Mouse (Mus musculus) cerebellum, postnatal 36 days (tissue): ENCODE results near the gene Hadha.
A peak's percentile ranks its signal among the peaks of the same experiment; 100 is the strongest.

Experiments
- DNase-seq, 2 experiments: peaks; one replicate each; pipeline ENCODE4 v3.0.0; 2021 to 2022; ENCODE audit warnings: mixed read lengths in 2 of 2

Gene Hadha

DNA sequence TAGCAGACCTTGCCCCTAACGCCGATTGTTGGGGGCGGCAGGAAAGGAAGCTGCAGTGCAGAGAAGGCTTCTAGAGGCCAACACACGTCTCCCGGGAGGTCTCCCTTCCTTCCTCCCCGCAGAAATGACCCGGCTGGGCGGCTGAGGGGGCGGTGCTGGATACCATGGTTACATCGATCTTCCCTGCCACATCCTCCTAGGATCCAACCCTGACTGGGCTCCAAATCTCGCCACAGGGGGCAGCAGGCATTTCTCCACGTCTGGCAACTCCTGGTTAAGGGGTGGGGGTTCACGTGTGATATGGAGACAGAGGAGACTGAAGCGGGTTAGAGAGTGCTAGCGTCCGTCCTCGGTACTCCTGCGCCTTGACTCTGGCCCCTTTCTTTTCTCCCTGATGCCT lies 43.8 kb downstream of the Hadha start:
- peak in 1 of 2 experiments; percentile 16 for DNase-seq

DNA sequence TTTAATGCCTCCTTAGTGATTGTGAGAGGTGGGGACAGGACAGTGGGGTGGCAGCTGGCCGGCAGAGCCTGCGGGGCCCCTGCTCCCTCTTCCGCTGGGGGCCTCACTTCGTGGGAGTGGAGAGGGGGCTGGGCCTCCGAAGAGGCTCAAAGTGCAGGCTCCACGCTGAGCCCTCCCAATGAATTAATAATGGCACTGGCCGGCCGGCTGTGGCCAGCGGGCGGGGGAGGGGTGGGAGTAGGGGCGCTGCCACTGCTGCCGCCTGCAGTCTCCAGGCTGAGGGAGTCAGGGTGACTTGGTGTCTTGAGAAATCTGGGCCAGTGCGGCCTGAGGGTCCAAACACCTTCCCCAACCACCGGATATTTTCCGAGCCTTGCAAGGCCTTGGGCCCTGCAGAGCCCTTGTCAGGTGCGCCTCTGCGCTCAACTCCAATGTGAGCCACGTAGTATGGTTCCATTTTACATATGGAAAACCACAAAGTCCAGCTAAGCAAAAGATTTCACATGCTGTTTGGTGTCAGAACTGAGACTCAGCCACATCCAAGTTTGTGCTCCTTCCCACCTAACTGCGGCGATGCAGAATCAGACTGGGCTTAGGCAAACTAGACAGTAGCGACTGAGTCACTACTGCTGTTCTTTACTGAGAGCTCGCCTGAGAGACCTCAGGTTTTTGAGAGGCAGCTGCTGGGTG lies 44.4 kb downstream of the Hadha start:
- DNase-seq: no peak

DNA sequence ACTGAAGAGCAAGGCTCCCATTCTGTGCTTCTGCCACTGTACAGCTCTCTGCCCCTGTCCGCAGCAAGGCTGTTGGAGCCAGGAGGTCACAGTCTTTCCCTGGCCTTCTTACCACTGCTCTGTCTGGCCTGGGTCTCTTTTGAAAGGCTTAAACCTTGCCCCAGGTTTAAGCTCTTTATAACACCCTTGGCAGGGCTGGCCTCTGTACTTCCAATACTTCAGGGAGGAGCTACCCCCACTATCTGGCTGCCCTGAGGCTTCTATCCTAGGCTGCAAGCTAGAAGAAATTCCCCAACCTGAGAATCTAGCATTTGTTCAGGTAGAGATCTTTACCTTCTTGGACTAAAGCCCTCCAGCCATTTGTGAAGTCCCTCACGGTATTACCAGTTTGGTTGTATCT lies 45.1 kb downstream of the Hadha start:
- no peak for DNase-seq

DNA sequence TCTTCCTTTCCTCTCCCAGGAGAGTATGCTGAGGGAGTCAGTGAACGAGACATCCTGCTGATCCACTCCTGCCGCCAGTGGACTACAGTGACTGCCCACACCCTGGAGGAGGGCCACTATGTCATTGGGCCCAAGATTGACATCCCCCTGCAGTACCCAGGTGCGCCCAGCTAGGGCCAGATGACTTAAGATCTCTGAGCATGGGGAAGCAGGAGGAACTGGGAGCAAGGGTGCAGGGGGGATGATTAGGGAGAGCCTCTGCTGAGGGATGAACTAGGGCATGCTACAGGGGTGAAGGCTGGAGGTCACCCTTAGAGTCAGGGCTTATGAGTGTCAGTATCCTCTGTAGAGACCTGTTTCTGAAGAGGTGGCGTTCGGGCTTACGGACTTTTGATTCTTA lies 46.7 kb downstream of the Hadha start:
- no peak for DNase-seq

DNA sequence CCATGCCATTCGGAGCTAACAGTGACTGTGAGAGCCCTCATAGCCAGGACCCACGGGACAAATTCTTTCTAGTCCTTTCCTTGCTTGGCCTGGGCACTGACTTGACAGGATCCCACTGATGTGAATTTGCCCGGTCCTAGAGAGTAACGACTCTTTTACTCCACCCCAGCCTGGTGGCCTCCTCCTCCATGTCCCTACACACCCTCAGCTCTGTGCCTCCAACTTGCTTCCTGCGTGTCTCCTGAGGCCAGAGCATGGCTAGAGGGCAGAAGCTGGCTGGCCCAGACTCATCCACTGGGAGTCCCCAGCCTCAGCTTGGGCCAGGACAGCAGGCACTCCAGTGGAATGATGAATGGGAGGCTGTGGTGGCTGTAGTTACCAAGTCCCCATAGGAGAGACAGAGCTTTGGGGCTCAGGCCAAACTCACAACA lies 47.3 kb downstream of the Hadha start:
- no peak for DNase-seq

DNA sequence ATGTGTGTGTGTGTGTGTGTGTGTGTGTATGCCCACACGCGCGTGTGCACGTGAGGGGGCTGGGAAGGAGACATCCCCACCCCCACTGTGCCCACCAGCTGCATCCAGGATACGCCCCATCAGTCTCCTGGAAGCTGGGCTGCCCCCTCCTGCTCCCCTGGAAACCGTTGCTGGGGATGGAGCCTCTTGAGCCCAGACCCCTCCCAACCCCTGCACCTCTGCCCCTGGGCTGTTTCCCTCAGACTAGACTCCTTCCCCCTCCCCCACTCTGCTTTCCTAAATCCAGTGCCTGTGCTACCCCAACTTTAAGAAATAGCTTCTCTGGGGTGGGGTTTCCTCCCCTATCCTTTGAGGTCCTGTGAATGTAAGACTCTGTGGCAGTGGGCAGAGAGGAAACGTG lies 47.8 kb downstream of the Hadha start:
- no peak for DNase-seq

DNA sequence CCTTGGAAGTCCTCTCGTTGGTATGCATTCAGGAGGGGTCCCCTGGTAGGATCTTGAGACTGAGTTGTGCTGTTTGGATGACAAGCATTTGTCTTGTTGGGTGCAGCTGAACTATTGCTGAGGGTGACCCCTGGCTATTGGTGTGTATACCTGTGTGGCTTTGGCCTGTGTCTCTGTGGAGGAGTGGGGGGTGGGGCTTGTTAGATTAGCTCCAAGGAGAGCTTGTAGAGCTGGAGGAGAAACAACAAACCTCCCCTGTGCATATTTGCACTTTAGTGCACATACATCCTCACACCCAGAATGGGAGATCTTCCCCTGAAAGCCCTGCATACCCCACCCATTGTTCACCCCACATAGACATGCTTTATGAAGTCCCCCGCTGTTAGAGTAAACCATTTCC lies 48.2 kb downstream of the Hadha start:
- DNase-seq: no peak

DNA sequence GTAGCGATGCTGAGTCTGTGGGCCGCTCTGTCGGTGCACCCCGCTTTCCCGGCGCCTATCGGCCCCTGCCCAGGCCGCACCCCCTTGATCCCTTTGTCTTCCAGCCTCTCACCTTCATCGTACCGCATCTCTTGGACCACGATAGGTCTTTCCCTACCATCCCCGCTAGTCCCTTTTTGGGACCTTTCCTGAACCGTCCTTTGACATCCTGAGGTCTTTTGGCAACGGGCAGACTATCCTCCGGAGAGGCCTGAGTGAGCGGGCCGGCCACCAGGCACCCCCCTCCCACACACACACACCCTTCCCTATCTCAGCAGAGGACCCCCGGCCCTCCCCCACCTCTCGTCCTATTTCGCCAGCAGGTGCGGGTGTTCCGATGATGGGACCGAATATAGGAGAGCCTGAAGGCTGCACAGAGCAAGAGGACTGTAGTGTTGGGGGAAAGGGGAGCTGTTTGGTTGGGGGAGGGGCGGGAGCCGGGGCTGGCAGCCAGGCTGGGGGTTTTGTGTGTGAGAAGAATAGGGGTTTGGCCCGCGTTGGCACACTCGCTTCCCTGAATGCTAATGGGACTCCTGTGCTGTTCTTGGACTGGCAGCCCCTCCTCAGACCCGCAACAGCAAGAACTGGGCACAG lies 49.2 kb downstream of the Hadha start, which contains the start of gene 3110082J24Rik:
TSS of gene 3110082J24Rik (minus strand) at position 419 of the 633 bp plus-strand sequence.
- DNase-seq: peak in 1 of 2 experiments; percentile 21

DNA sequence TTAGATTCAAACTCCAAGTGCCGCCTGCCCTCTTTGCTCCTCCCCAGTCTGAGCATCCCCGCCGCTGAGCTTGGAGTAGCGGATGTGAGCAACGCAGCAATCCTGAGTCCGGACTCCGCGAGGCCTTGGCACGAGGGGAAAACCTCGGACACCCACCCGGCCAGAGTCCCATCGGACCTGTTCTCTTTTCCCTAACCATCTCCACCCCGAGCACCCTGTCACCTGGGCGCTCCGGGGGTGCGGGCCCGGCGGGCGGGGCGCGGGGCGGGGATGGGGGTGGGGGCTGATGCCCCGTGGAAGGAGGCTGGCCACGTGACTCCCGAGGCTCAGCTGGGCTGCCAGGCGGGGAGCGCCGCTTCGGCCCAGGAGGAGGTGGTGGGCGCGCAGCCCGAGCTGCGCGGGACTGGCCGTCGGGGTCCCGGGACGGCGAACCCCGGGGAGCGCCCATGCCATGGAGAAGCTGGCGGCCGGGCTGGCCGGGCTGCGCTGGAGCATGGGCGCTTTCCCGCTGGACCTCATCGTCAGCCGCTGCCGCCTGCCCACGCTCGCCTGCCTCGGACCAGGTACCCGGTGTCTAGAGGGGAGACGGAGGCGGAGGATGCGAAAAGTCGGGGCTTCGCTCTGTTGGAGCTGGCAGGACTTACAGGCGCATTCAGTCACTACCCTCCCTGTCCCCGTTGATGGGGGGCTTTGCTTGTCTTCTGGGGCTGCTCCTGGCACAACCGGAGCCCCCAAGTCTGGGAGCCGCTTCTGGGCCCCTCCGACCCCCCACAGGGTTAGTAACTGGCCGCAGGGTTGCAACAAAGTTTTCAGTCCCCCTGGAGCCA lies 49.9 kb downstream of the Hadha start, which contains the start of gene Garem2:
TSS of gene Garem2 (plus strand) at position 321 of the 827 bp plus-strand sequence.
- no peak for DNase-seq

DNA sequence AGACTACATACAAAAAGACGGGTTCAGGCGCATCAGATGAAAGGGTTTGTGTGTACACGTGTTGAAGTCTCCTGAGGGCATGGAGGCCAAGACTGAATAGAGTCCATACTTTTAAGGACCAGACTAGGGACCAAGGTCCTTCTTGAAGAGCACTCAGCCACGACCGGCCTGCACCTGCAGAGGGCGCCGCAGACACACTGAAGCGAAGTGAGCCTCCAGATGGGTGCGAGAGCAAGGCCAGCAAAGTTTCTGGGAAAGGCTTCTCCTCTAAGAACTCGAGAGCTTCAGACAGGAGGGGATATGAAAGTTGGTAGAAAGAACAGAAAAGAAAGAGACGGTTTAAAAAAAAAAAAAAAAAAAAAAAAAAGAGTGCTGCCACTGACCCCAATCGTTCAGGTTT lies 50.6 kb downstream of the Hadha start:
- DNase-seq: peak; percentile 40 to 51

DNA sequence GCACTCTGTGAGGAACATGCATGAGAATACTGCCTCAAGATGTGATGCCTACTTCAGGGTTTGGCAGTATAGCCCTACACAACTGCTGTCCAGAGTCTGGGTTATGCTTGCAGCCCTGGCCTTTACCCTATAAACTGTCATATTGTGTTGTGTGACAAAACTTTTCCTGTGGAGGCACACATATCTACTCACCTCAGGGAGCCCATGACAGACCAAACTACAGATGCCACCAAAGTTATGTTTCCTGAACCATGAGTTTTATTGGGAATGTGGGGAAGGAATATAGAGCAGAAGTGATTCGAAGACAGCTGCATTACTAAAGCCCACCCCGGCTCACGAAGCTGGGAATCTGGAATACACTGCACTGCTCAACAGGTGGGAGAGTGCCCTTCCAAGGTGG lies 51.6 kb downstream of the Hadha start:
- DNase-seq: no peak

DNA sequence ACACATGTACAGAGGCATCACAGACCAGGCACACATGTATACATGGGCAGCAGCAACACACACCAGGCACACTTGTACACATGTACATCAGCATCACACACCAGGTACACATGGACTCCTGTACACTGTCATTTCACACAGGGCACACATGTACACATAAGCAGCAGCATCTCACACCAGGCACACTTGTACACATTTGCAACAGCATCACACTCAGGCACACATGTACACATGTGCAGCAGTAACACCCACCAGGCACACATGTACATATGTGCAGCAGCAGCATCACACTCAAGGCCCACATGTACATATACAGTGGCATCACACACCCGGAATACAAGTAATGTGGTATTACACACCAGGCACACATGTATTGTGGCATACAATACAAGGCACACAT lies 56.7 kb downstream of the Hadha start:
- DNase-seq: no peak

DNA sequence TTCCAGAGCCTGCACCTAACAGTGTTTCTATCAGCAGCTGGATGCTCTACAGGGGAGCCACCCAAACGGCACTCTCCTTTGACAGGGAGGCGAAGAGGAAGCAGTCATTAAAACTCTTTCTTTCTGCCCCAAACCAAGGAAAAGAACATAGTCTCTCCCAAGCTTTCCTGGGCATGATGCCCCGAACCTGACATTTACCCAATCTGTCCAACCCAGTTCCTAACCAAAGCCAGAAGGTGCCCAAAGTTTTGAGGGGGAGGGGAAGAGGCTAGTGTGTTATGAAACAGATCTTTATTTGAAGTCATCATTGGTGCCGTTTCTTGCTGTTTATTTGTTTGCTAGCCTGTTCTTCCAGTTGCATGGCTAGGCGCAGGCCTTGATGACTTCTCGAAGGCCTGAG lies 59.2 kb downstream of the Hadha start:
- DNase-seq: peak; percentile 44 to 49

DNA sequence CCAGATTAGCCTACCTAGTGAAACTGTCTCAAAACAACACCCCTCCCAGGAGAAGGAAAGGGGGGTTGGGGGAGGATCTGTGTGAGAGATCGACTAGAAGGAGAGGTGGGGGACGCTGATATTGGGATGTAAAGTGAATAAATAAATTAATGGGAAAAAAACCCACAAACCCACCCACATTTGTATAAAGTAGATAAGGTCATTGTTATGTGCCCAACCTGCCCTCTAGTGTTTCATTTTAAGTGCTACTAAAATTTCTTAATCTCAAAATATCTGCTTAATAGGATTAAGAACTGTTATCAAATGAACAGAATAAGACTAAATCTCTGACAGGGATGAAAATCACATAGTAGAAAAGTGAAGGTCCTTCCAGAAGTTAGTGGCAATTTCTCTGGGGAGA lies 60.6 kb downstream of the Hadha start:
- no peak for DNase-seq

DNA sequence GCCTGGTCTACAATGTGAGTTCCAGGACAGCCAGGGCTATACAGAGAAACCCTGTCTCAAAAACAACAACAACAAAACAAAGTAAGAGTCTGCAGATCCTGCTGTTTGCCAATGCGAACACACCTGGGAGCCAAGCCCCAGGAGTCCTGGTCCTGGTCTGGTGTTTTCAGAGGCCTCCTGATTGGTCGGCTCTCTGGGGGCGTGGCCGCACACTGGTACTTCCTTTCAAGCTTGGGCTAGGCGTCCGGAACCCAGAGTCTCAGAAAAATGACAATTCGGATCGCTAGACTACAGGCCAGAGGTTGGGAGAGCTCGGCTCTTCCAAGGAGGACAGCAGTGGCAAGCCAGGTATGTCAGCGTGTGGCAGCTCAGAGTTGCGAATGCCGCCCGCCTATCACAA lies 62.3 kb downstream of the Hadha start:
- DNase-seq: no peak

DNA sequence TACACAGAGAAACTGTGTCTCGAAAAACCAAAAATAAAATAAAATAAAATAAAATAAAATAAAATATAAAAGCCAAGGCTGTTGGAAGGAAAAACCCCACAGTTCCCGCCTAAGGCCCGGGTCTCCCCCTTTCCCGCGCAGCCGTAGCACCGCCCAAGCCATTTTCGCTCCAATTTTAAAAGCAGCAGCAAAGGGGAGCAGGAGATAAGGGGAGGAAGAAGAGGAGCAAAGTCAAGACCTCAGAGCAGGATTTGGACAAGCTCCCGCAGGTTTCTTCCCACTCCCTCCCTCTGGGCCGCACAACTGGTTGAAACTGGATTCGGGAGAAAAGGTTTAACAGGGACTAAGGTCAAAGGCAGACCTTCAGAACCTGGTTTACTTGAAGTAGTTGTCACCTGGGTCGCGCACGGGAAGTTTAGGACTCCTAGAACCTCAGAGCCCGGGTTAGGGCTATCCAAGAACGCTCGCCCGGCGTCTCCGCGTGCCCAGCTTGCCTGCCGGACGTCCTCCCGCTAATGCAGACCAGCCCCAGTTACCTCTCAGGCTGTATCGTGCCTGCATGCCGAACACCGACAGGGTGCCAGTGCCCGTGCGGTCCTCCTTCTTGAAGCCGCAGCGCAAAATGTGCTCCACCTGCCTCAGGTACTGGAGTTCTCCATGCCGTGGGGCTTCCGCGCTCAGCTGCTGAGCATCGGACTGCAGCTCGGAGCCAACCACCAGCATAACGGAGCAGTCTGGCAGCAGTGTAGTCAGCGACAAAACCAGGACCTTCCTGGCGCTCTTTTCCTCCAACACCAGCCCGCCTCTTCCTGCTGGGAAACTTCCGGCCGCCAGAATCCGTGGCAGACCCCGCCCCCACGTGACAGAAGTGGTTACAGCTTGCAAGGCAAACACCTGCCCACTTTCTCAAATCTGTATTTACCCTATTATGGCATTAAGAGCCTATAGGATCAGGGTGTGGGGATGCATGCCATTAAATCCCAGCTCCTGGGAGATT lies 81.8 kb downstream of the Hadha start, which contains the start of gene Tyms:
TSS of gene Tyms (minus strand) at position 793 of the 997 bp plus-strand sequence.
- peak; percentile 49 to 54 for DNase-seq

DNA sequence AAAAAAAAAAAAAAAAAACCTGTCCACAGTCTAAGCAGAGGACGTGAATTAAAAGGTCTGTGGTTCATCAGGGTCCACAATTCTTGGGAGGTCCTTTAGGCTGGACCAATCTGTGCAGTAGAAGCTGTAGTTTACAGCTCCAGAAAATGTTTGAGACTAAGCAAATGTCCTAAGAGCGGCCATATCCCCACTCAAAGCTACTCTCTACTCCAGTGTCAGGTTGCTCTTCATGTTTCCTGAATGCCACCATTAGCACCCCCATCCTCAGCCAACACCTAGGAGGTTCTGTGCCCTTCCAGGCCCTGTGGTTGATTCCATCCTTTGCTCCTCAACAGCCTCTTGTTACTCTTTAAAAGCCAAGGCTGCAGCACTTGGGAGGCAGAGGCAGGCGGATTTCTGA lies 82.6 kb downstream of the Hadha start:
- DNase-seq: no peak

DNA sequence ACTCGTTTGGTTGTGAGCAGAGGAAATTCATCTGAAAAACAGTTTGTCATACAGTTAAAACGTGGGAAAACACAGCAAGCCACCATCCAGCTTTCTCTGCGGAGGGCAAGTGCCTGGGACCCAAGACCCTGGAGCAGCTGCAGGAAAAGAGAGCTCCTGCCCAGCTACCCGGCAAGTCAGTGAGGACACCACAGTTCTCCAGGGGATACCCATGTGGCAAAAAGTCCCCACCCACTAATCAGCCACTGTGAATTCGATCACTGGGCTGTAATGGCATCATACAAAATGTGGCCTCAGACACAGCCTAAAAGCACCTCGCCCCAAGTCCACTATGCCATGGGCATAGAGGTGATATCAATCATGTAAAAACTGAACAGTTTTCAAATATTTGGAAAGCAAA lies 83.3 kb downstream of the Hadha start:
- no peak for DNase-seq
